Mouse (Mus musculus) cerebellum, adult 11-12 months (tissue): ENCODE measurements at regions not wholly inside any gene's neighbourhood (a gene's known extent, or its start where the extent isn't known, plus 50 kb on each side); places are given as distances from the start of the nearest gene placed in this dataset.

Experiments used
- DNase-seq: peaks from one replicate; pipeline ENCODE4 v3.0.0; 2022

- DNase-seq = no peak
Observed at GRCm38 (mm10) chr3:141051685-141052084, 160.5 kb downstream of the Pdha2 start.

DNA sequence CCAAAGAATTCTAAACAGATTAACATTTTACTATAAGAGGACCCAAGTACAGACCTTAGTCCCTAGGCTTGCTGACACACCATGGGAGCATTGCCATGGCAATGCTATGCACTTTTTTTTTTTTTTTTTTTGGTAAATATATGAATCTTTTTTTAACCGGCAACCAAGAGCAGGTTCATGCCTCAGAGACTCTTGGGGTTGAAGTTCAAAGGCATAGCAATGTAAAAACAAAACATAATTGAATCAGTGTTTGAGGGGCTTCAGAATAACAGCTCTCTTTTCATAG lies 197.9 kb downstream of the Pdha2 start:
- no peak for DNase-seq

DNA sequence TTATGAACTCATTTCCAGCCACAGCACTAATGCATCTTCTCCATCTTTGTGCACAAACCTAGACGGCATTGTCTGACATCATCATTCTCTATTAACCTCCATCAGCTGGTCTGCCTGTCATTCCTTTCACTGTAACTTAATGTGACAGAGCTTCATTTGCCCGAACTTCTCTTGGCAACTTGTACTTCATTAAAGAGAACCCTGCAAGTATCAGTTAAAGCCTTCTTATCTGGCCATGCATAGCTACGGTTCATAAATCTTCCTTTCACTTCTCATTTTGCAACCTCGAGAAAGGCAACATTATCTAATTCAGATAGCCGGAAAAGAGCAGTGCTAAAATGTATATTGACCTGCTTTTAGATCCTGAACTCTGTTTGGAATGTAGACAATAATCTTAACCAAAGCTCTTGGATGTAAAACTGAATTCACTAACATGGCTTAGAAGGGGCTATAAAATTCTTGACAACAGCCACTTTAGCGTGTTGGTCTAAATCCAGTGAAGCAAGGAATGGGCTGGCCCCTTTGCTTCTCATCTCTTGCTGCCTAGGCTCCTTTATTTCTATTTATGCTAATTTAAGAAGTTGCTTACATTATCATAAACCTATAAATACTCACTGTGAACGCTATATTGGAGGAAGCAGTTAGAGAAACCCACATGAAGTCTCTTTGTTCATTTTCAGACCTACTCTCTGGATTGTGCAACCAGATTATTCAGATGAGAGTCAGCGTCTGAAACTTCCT lies 198.5 kb downstream of the Pdha2 start:
- DNase-seq = no peak

GRCm38 (mm10) chr3:141012976-141013375 lies 199.2 kb downstream of the Pdha2 start:
- no peak for DNase-seq

DNA sequence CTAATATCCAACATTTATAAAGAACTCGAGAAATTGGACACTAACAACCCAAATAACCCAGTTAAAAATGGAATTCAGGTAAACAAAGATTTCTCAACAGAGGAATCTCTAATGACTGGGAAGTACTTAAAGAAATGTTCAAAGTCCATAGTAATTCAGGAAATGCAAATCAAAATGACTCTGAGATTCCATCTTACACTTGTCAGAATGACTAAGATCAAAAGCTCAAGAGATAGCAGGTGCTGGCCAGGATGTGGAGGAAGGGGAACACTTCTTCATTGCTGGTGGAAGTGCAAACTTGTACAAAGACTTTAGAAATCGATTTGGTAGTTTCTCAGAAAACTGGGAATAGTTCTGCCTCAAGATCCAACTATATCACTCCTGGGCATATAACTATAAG lies 203.4 kb downstream of the Pdha2 start:
- no peak for DNase-seq

- no peak for DNase-seq
Observed at GRCm38 (mm10) chr3:141005885-141006284, 206.3 kb downstream of the Pdha2 start.

DNA sequence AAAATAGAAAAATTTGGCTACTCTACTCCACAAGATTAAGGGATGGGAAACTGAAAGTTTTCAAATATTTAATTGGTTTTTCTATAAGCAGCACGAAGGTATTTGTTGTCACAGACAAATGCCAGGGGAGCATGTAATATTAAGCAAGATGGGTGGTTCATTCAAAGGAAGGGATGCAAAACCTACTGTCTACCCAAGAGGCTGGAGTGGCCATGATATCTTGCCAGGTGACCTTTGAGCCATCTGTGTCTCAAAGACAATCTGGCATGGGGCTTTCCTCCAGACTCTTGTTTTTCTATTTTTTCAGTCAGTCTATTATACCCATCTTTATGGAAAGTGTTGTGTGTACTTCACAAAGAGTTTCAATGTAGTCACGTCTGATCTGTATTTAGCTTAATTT lies 208.6 kb downstream of the Pdha2 start:
- peak; percentile 52 for DNase-seq

DNA sequence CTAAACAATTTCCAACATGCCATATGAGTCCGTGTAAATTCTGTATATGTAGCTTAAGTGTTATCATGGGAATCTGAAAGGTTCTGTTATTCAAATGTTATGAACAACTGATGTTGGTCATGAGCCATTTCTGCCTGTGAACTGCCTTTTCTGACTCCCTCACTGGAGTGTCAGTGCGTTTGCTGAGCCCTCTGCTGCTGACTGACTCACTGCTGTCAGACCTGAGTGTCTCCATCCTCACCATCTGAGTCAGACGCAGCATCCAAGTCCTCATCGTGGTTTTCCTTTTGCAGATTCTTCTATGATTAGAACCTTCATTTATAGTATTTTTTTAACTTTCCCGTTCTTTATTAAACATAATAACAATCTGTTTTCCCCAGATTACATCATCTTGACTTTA lies 223.9 kb downstream of the Pdha2 start:
- DNase-seq = no peak

- DNase-seq = no peak
Observed at GRCm38 (mm10) chr3:140973519-140973918, 238.6 kb downstream of the Pdha2 start.

DNA sequence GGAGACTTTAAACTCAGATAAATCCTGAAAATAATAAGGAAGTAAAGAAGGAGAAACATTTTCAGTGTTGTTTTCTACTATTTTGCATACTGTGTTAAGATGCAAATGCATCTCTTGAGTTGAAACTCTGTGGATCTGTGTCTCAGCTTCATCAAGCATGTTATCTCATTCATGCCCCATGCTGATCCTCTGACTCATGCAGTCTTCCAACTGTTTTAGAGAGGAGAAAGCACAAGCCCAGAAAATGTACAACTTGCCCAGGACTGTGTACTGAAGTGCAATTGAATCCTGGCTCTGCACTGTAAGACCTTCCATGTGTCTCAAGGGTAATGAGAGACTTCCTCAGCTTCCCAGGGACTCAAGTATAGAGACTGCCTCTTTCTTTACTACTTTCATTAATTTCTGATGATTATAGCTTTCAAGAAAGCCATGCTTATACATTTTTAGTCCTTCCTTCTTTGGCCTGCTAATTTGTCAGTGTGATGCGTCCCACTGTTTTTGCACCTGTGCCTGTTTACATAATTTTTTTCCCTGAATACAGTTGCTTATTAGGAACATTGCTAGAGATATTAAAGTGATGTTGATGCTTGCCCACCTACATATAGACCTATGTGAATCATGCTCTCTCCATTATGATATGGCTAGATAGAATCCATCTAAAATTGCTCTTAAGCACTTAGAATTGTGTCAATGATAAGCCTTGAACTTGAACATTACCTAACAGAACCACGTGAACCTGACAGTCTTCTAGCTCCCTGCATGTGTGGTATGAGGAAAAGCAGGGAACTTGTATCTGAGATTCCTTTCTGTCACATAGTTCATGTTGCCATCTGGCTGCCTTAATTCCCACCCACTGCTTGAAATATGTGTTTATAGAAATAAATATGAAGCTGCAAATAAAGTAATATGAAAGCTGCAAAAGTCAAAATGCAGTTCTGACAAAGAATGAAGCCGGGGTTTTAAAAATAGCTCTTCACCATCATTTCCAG lies 242.0 kb downstream of the Pdha2 start:
- DNase-seq = peak; percentile 85

GRCm38 (mm10) chr3:140968556-140968955 lies 243.6 kb downstream of the Pdha2 start:
- DNase-seq = no peak

GRCm38 (mm10) chr3:140957666-140958065 lies 254.5 kb downstream of the Pdha2 start:
- DNase-seq = no peak

DNA sequence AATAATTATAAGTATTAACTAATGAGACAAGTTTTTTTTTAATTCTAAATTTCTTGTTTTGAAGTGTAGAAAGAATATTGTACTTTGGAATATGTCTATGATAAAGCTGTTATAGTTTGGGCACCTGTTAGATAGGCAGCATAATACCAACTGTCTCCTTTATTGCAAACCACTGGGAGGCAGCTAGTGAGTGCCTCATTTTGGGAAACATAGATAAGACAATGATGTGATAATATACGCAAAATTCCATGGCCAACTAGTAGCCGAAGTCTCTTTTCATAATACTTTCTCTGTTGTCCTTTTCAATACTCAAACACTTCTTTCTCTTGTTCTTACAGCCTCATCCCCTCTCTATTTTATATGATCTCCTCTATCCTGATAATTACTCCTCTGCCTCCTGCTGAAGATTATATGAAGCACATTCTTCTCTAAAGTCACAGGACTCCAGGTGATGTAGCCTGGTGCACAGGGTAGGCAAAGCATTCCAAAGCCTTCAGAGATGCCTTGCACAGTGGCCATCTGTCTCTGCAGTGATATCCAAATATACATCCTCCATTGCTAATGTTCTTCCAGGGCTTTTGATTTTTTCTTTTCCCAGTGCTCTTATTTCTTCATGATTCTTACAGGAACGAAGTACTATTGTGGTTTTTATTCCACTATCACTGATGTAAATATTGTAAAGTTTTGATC lies 259.9 kb downstream of the Pdha2 start:
- DNase-seq = no peak

- no peak for DNase-seq
Observed at GRCm38 (mm10) chr3:140951024-140951423, 261.1 kb downstream of the Pdha2 start.

GRCm38 (mm10) chr3:140949880-140950662 lies 262.1 kb downstream of the Pdha2 start:
- no peak for DNase-seq

GRCm38 (mm10) chr3:140942450-140942849 lies 269.7 kb downstream of the Pdha2 start:
- DNase-seq = no peak

GRCm38 (mm10) chr3:140941898-140942297 lies 270.3 kb downstream of the Pdha2 start:
- peak; percentile 57 for DNase-seq

DNA sequence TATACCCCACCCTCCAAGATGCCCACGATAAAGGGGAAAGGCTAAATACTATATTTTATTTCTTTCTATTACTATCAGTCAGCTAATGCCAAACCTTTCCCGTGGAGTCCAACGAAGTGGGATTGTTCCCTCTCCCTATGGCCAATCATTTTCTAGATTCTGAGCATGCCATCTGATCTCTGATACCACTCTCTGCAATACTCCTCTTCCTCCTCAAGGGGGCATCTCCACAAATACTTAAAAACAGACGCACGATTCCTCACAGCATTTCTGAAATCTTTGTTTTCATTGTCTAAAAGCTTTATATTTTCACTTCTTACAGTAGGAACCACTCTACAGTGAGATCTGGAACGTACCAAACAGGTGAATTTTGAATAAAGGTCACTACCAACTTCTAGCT lies 270.8 kb downstream of the Pdha2 start:
- DNase-seq = no peak

DNA sequence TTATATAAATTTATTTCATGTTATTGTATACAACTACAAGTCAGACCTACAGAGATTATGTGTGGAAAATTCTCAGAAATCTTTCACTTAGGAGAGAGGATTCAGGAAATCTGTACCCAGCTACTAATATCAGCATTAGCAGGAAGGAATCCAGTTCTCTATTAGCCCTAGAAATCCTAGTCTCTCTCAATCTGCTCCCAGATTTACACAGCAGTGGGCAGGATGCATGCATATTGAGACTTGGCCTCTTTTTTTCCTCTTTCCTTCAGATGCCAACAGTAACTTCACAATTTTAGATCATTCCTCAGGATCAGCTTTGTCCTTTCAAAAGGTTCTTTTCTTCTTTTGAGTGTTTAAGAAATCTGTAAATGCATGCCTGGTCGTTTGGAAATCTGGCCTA lies 279.0 kb downstream of the Pdha2 start:
- DNase-seq = peak; percentile 42

GRCm38 (mm10) chr3:140926689-140927088 lies 285.5 kb downstream of the Pdha2 start:
- DNase-seq = peak; percentile 32

DNA sequence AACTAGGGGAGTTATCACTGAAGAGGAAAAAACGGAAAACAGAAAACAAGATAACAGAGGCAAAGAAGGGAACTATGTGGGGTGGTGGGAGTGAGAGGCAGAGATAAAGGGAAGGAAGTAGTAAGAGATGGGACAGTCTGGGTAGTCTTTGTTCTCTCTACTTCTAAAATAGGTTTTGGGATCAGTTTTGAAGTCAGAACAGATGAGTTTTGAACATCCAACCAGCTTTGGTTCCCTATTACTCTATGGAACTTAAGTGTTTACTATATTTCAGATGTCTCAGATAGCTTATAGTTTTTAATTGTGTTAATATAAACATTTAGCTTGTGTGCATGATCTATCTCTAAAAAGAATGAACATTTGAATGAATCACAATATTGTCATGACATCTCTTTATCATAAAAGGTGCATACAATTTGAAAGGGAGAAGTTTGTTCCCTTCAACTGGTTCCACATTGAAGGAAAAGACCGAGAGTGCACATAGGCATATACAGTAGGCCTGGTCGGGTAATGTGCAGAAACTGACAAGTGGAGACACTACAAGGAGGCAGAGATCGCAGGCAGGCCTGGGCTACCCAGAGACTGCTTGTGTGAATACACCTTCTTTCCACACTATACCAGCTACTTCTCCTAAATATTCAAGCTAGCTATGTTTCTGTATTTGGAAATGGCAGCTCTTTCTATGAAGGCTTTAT lies 335.8 kb downstream of the Pdha2 start:
- DNase-seq = no peak
